Mouse (Mus musculus): Measurements from ENCODE around the gene Olfr167.
"Not testable (repeated sequence)": the region's sequence is repeated elsewhere in the genome, so short reads cannot be mapped to it uniquely, and the experiment has no call there.

Olfr167 gene

GRCm38 (mm10) chr16:19522166-19522565, at the start of gene Olfr167:
Gene Olfr167, minus strand, starts transcription at chr16:19522266.
- DNase-seq (ENCODE audit: low spot score), result no peak

DNA sequence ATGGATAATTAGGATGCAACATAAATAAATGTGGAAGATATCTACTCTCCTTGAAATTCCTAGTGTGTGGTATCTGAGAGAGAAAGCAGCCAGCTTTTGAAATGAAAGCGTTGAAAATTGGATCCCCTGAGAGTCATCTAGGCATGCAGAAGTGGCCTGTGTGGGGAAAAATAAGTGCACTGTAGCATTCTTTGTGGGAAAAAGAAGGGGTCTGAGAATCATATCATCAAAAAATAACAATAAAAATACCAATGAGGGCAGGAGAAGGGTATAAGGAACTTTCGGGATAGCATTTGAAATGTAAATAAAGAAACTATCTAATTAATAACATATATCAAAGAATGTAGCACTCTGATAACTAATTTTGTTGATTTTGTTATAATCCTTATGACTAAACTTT, 49.6 kb upstream of the Olfr167 start, which contains the start of gene Olfr169:
Olfr169 (minus strand) TSS at position 101 of the 400 bp plus-strand sequence.
- DNase-seq (ENCODE audit: low spot score), result not testable (repeated sequence)

DNA sequence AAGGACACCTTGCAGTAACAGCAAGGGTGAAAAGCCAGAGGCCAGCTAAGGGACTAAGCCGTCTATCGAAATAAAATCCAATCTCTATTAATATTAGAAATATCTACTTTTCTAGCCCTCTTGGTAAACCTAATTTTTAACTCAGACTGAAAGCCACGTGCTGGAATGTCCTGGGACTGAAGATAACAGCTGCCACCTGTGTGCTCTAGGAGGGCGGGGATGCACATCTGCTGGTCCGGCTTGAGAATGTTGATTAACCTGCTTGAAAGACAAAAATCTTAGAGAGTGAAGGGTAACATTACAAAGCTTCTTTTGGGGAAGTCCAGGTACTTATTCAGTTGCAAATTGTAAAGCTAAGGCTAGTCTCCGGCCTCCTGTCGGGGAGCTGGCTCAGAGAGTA, 31.4 kb upstream of the Olfr167 start:
- DNase-seq (ENCODE audit: low spot score), result not testable (repeated sequence)

GRCm38 (mm10) chr16:19552246-19552645, 30.2 kb upstream of the Olfr167 start:
- not testable (repeated sequence) for DNase-seq (ENCODE audit: low spot score)

- no peak for DNase-seq (ENCODE audit: low spot score)
Observed at GRCm38 (mm10) chr16:19535455-19535854, 13.4 kb upstream of the Olfr167 start, which contains the start of gene Olfr168. Gene Olfr168, minus strand, starts transcription at chr16:19535555.

GRCm38 (mm10) chr16:19483394-19483793, 38.7 kb downstream of the Olfr167 start, which contains the start of gene Olfr166:
Gene Olfr166, plus strand, starts transcription at chr16:19483694.
- DNase-seq (ENCODE audit: low spot score), result no peak

GRCm38 (mm10) chr16:19464365-19464764, 57.7 kb downstream of the Olfr167 start:
- DNase-seq (ENCODE audit: low spot score), result no peak
